Mouse (Mus musculus) kidney, adult 2 months (tissue): ENCODE data around the gene Dnah8.

Source experiments
- CTCF ChIP-seq: fragments of 200-500 bp; conservative IDR thresholded peaks from 2 replicates; pipeline ENCODE4 v1.5.1; 2011; ENCODE audit warnings: low read depth, mild to moderate bottlenecking, control low read depth, low read length, moderate library complexity, mixed read lengths; ENCODE audit not compliant: insufficient read depth, insufficient read length
- POLR2A ChIP-seq: fragments of 200-500 bp; IDR thresholded peaks from one replicate; pipeline ENCODE4 v1.6.1; 2011; ENCODE audit warnings: low read depth, low read length, control low read depth

GRCm38 (mm10) chr17:30842312-30842711 lies 218.2 kb downstream of the Dnah8 start:
- no peak for TF ChIP-seq CTCF
- TF ChIP-seq POLR2A = no peak
